Mouse (Mus musculus) neural tube, embryonic 13.5 days (tissue): ENCODE results near the gene Fcrla. TPM values are rescaled to one million over a fixed set of nuclear protein-coding genes. Genes with fewer than 3 reads are reported as not detected.

Experiments used
- ATAC-seq: fragments of 200-750 bp; cut with Nextera tagmentation; 2 replicates; pipeline ENCODE4 v1.8.0; 2017; ENCODE audit warnings: low read depth, mild to moderate bottlenecking, moderate TSS enrichment, moderate library complexity
- H3K27ac ChIP-seq: fragments of 300-500 bp; sonication (generic); replicated peaks from 2 replicates; pipeline ENCODE4 v1.5.1; 2015; ENCODE audit warnings: moderate library complexity, mild to moderate bottlenecking, inconsistent platforms
- H3K27me3 ChIP-seq: fragments of 300-500 bp; sonication (generic); 2 replicates; pipeline ENCODE4 v1.6.1; 2015; ENCODE audit warnings: mild to moderate bottlenecking, inconsistent platforms
- H3K36me3 ChIP-seq: fragments of 300-500 bp; sonication (generic); 2 replicates; pipeline ENCODE4 v1.6.1; 2015; ENCODE audit warnings: mild to moderate bottlenecking, inconsistent platforms
- H3K4me1 ChIP-seq: fragments of 300-500 bp; sonication (generic); replicated peaks from 2 replicates; pipeline ENCODE4 v1.6.1; 2015; ENCODE audit warnings: inconsistent platforms
- H3K4me2 ChIP-seq: fragments of 300-500 bp; sonication (generic); 2 replicates; pipeline ENCODE4 v1.6.1; 2015; ENCODE audit warnings: inconsistent platforms, mild to moderate bottlenecking, moderate library complexity
- H3K4me3 ChIP-seq: fragments of 300-500 bp; sonication (generic); 2 replicates; pipeline ENCODE4 v1.5.1; 2015; ENCODE audit warnings: mild to moderate bottlenecking, inconsistent platforms
- H3K9ac ChIP-seq: fragments of 300-500 bp; sonication (generic); 2 replicates; pipeline ENCODE4 v1.6.1; 2015; ENCODE audit warnings: moderate library complexity, mild to moderate bottlenecking, inconsistent platforms
- H3K9me3 ChIP-seq: fragments of 300-500 bp; sonication (generic); 2 replicates; pipeline ENCODE4 v1.6.1; 2016; ENCODE audit warnings: inconsistent platforms
- WGBS: fragments of 180-500 bp; shearing (Covaris S2); methylation state at CpG from one replicate; pipeline ENCODE4 v1.1.7; 2015; 5-methylcytosine and 5-hydroxymethylcytosine counted together
- polyA plus RNA-seq: library from polyadenylated mRNA; unstranded; fragments of >200 nt; fragmentation: Nextera tagmentation; extraction: Ambion mirVana; gene quantifications from 2 replicates; pipeline ENCODE4 v1.2.1, GENCODE M21; 2015

Fcrla gene
- polyA plus RNA-seq, 1 experiment from 2014 or later: not detected

- Histone ChIP-seq H3K9me3 (no peaks in the 10 kb centered on the region), H3K4me2 (peak overlapping the region; percentile 26), H3K4me3 (no peak overlapping the region), H3K36me3 (no peaks in the 10 kb centered on the region), H3K27me3 (peaks cover 40% of the 10 kb centered on the region), H3K4me1 (peaks cover 4% of the 10 kb centered on the region), H3K27ac (no peak overlapping the region), H3K9ac (no peak overlapping the region)
- 37% methylated on average over 10 of the region's 10 CpGs for WGBS
- ATAC-seq: peak; percentile 59
Measured at GRCm38 (mm10) chr1:170900799-170901467, 26.4 kb downstream of the Fcrla start.

- peaks cover 4% of the 10 kb centered on the region for H3K4me1 ChIP-seq
- no peak overlapping the region for H3K4me2 ChIP-seq
- H3K36me3 ChIP-seq: no peaks in the 10 kb centered on the region
- 80% methylated on average over 16 of the region's 16 CpGs for WGBS
- H3K27ac ChIP-seq: no peak overlapping the region
- H3K27me3 ChIP-seq: peaks cover 21% of the 10 kb centered on the region; the same call in 1 of the 2 replicates
- no peaks in the 10 kb centered on the region for H3K9me3 ChIP-seq
- no peak overlapping the region for H3K9ac ChIP-seq
- no peak overlapping the region for H3K4me3 ChIP-seq
- no peak for ATAC-seq
Measured at GRCm38 (mm10) chr1:170898413-170899075, 28.8 kb downstream of the Fcrla start.

GRCm38 (mm10) chr1:170896651-170897281 lies 30.6 kb downstream of the Fcrla start:
- Histone ChIP-seq H3K9ac (no peak overlapping the region), H3K9me3 (no peaks in the 10 kb centered on the region), H3K4me1 (peaks cover 4% of the 10 kb centered on the region), H3K4me2 (no peak overlapping the region), H3K27me3 (peaks cover 6% of the 10 kb centered on the region; the same call in 1 of the 2 replicates), H3K27ac (no peak overlapping the region), H3K36me3 (no peaks in the 10 kb centered on the region), H3K4me3 (no peak overlapping the region)
- ATAC-seq: no peak
- WGBS: 83% methylated on average over 5 of the region's 5 CpGs

DNA sequence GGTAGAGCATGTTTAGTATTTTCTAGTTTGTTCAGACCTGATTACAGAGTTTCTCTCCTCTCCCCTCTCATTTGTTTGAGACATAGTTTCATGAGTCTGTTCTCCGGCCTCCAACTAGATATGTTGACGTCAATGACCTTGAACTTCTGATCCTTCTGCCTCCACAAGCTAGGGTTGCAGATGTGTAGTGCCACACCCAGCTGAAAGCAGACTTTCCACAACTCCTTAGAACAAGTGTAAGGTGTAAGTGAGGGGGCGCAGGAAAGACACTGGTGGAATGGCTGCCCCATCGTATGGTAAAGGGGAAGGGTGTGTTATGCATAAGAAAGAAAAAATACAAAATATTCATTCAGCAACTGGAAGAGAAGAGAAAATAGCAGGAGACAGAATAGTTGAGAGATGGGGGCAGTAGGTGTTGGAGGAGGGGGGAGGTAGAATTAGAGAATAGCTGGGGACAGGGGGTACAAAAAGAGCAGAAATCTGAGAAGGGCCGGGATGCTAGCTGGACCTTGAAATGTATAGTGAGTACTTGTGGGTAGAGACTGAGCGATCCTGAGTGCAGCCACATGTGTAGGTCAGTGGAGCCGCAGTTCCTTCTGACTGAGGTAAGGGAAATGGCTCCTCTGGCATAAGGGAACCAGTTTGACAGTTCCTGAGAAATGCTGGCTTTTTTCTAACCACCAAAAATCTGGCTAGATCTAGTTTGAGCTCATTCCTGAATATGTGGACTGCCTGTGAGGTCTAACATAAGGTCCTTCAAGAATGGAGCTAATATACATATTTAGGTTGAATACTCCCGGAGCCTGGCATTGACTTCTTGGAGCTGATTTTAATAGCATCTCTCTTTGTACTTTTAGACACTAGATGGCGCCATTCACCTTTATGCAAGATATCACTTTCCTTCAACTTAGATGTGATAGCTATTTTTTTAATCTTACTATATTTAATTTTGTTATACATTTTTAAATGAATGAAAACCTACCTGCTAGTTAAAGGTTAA lies 32.5 kb downstream of the Fcrla start:
- no peak overlapping the region for H3K4me3 ChIP-seq
- no peaks in the 10 kb centered on the region for H3K4me1 ChIP-seq
- H3K9me3 ChIP-seq: no peaks in the 10 kb centered on the region
- H3K27ac ChIP-seq: no peak overlapping the region
- H3K36me3 ChIP-seq: no peaks in the 10 kb centered on the region
- no peak for ATAC-seq
- peaks cover 6% of the 10 kb centered on the region; the same call in 1 of the 2 replicates for H3K27me3 ChIP-seq
- no peak overlapping the region for H3K4me2 ChIP-seq
- 65% methylated on average over 9 of the region's 9 CpGs for WGBS
- no peak overlapping the region for H3K9ac ChIP-seq

- H3K27me3 ChIP-seq: peaks cover 2% of the 10 kb centered on the region; the same call in 1 of the 2 replicates
- 79% methylated on average over 1 of the region's 1 CpGs for WGBS
- no peak overlapping the region for H3K9ac ChIP-seq
- H3K4me3 ChIP-seq: no peak overlapping the region
- H3K9me3 ChIP-seq: no peaks in the 10 kb centered on the region
- H3K4me2 ChIP-seq: no peak overlapping the region
- H3K4me1 ChIP-seq: no peaks in the 10 kb centered on the region
- ATAC-seq: no peak
- H3K27ac ChIP-seq: no peak overlapping the region
- no peaks in the 10 kb centered on the region for H3K36me3 ChIP-seq
Measured at GRCm38 (mm10) chr1:170892279-170892678, 35.1 kb downstream of the Fcrla start.

DNA sequence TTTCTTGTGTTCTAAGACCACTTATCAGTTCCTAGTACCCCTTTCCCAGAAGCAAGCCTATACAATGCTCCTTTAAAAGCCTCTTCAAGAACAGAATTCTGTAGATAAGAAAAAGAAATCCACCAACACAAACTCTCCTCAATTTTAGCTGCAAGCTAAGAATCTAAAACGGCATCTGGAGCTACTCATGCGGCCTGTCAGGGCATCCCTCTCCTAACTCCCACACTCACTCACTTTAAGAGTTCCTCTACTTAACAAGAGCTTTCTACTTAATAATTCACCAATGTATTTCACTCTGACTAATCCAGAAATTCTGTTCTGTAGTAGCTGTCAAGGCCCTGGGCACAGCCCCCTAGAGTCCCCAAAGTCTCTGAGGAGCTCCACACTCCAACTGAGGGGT lies 35.7 kb downstream of the Fcrla start:
- no peak overlapping the region for H3K4me2 ChIP-seq
- no peak for ATAC-seq
- no peak overlapping the region for H3K27ac ChIP-seq
- no peak overlapping the region for H3K9ac ChIP-seq
- H3K4me1 ChIP-seq: no peaks in the 10 kb centered on the region
- H3K27me3 ChIP-seq: no peaks in the 10 kb centered on the region; the same call in 1 of the 2 replicates
- no peak overlapping the region for H3K4me3 ChIP-seq
- WGBS: 85% methylated on average over 2 of the region's 2 CpGs
- H3K36me3 ChIP-seq: no peaks in the 10 kb centered on the region
- no peaks in the 10 kb centered on the region for H3K9me3 ChIP-seq

GRCm38 (mm10) chr1:170889310-170889709 lies 38.1 kb downstream of the Fcrla start:
- no peak overlapping the region for H3K4me2 ChIP-seq
- H3K27ac ChIP-seq: no peak overlapping the region
- no peak overlapping the region for H3K4me3 ChIP-seq
- H3K27me3 ChIP-seq: no peaks in the 10 kb centered on the region; the same call in 1 of the 2 replicates
- peaks cover 4% of the 10 kb centered on the region for H3K4me1 ChIP-seq
- no peaks in the 10 kb centered on the region for H3K36me3 ChIP-seq
- 73% methylated on average over 4 of the region's 4 CpGs for WGBS
- no peak for ATAC-seq
- no peak overlapping the region for H3K9ac ChIP-seq
- H3K9me3 ChIP-seq: no peaks in the 10 kb centered on the region

- 0 out of 2 replicates have a peak, but pooled peaks have one; percentile 29 for ATAC-seq
- H3K4me3 ChIP-seq: no peak overlapping the region
- H3K36me3 ChIP-seq: peaks cover 7% of the 10 kb centered on the region
- no peak overlapping the region for H3K27ac ChIP-seq
- no peaks in the 10 kb centered on the region for H3K9me3 ChIP-seq
- H3K27me3 ChIP-seq: no peaks in the 10 kb centered on the region
- no peak overlapping the region for H3K9ac ChIP-seq
- 52% methylated on average over 6 of the region's 6 CpGs for WGBS
- H3K4me2 ChIP-seq: 0 out of 2 replicates have a peak overlapping the region, but pooled peaks have one; percentile 64
- peaks cover 21% of the 10 kb centered on the region for H3K4me1 ChIP-seq
Measured at GRCm38 (mm10) chr1:170886044-170886458, 41.3 kb downstream of the Fcrla start.

- Histone ChIP-seq H3K9me3 (no peaks in the 10 kb centered on the region), H3K27me3 (no peaks in the 10 kb centered on the region), H3K4me3 (peak within 1 kb of the TSS; percentile 97), H3K27ac (peak within 1 kb of the TSS; percentile 91), H3K4me2 (peak within 1 kb of the TSS; percentile 64), H3K36me3 (peaks cover 17% of the 10 kb centered on the region), H3K4me1 (peaks cover 21% of the 10 kb centered on the region), H3K9ac (peak within 1 kb of the TSS; percentile 94)
- ATAC-seq: peak; percentile 93
- WGBS: 1% methylated on average over 46 of the region's 46 CpGs
Measured at GRCm38 (mm10) chr1:170884978-170885561, 42.3 kb downstream of the Fcrla start, which contains the start of the genes Gm26620 and Dusp12. Gene Gm26620, plus strand, starts transcription at chr1:170885065. Gene Dusp12, minus strand, starts transcription at chr1:170885540.

GRCm38 (mm10) chr1:170884390-170884789 lies 43.0 kb downstream of the Fcrla start:
- H3K27me3 ChIP-seq: no peaks in the 10 kb centered on the region
- peak overlapping the region; percentile 94 for H3K9ac ChIP-seq
- peaks cover 21% of the 10 kb centered on the region for H3K4me1 ChIP-seq
- peaks cover 22% of the 10 kb centered on the region for H3K36me3 ChIP-seq
- peak overlapping the region; percentile 64 for H3K4me2 ChIP-seq
- H3K9me3 ChIP-seq: no peaks in the 10 kb centered on the region
- H3K4me3 ChIP-seq: peak overlapping the region; percentile 97
- H3K27ac ChIP-seq: no peak overlapping the region
- peak; percentile 44; the same call in 1 of the 2 replicates for ATAC-seq
- 31% methylated on average over 8 of the region's 8 CpGs for WGBS

GRCm38 (mm10) chr1:170882915-170883485 lies 44.4 kb downstream of the Fcrla start:
- Histone ChIP-seq H3K4me3 (no peak overlapping the region), H3K9ac (no peak overlapping the region), H3K27ac (no peak overlapping the region), H3K36me3 (peaks cover 32% of the 10 kb centered on the region), H3K9me3 (no peaks in the 10 kb centered on the region), H3K4me1 (peaks cover 21% of the 10 kb centered on the region), H3K27me3 (no peaks in the 10 kb centered on the region), H3K4me2 (no peak overlapping the region)
- no peak for ATAC-seq
- 91% methylated on average over 5 of the region's 5 CpGs for WGBS
